Mouse (Mus musculus) embryonic fibroblast, embryonic 13.5 days (primary cell): ENCODE measurements at regions not wholly inside any gene's neighbourhood (a gene's known extent, or its start where the extent isn't known, plus 50 kb on each side); places are given as distances from the start of the nearest gene placed in this dataset.

Experiments used
- H3K27ac ChIP-seq: 2 replicates; pipeline ENCODE4 v1.5.1; 2012; ENCODE audit warnings: low read length, control low read depth, inconsistent platforms; ENCODE audit not compliant: insufficient read depth
- H3K4me1 ChIP-seq: 2 replicates; pipeline ENCODE4 v1.6.1; 2011; ENCODE audit warnings: low read length; ENCODE audit not compliant: control insufficient read depth, insufficient read depth
- H3K4me3 ChIP-seq: 2 replicates; pipeline ENCODE4 v1.5.1; 2011; ENCODE audit warnings: mild to moderate bottlenecking, control low read depth, low read length; ENCODE audit not compliant: insufficient read depth
- CTCF ChIP-seq: IDR thresholded peaks from 2 replicates; pipeline ENCODE4 v1.5.1; 2011; ENCODE audit warnings: mild to moderate bottlenecking, control low read depth, low read length, moderate library complexity, borderline replicate concordance; ENCODE audit not compliant: insufficient read depth
- POLR2A ChIP-seq: IDR thresholded peaks from 2 replicates; pipeline ENCODE4 v1.6.1; 2011; ENCODE audit warnings: low read depth, mild to moderate bottlenecking, control low read depth, low read length, moderate library complexity

DNA sequence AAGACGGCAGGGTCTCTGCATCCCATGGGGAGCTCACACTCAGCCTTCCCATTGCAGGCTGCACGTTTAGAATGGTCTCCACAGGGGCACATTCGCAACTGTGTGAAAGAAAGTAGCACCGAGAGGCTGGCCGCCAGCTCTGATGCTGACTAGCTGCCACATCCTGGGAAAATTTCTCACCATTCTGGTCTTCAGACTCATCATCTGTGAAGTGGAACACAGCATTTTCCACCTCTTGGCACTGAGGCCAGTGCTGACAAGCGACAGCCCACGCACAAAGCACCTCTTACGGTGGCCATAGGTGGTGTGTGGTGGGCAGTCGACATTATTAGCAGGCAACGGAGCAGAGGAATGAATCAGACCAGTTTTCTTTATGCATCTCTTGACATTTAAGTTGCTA lies 74.0 kb upstream of the Hdac4 start:
- Histone ChIP-seq H3K4me3 (no peak overlapping the region), H3K4me1 (peaks cover 6% of the 10 kb centered on the region; the same call in 1 of the 2 replicates), H3K27ac (no peak overlapping the region)
- TF ChIP-seq CTCF (no peak), POLR2A (no peak)

DNA sequence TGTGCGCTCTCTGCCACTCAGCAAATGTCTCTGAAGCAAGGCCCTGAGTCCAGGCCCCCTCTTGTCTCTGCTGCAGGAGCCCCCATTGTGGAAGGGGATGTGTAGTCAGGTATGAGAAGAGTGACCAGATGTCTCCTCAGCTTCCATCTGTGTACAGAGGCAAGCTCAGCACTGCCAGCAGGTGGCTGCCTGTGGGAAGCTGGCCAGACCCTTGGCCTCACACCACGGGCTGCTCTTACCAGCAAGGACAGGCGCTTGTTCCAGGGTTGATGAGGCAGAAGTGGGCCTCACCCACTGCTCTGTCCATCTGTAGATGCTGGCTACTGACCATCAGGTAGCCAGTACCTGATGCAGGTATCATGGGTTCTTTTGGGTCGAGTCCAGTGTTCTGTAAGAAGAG lies 69.4 kb upstream of the Hdac4 start:
- TF ChIP-seq CTCF (no peak), POLR2A (no peak)
- H3K4me1 ChIP-seq = 0 out of 2 replicates have a peak, but pooled peaks cover under 1% of the 10 kb centered on the region
- H3K27ac ChIP-seq = no peak overlapping the region
- H3K4me3 ChIP-seq = no peak overlapping the region

DNA sequence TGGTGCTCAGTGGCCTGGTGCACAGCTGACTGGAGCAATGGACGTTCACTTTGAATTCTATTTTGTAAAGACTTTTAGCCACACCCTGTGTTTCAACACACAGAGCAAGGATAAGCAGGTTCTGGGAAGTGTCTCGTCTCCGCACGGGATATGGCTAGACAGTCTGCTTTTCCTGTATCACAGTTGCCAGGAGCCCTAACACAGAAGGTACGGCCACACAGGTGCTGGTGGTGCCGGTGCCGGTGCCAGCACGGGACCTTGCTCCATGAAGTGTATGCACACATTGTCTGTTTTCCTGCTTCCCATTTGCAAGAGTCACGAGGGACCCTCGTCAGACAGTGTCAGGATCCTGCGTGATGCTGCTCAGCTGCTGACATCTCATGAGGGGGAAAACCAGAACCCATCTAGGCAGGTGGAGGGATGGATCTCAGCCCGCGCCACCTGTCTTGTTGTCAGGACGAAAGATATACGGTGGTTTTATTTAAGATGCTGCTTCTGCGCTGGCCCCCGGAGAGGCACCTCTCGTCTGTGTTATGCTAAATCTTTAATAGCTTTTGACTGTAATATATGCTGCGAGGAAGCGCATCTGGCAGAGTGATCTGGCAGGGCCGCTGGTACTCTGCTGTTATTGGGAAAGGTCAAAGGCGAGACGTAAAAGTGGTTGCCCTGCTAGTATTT lies 64.4 kb upstream of the Hdac4 start:
- Histone ChIP-seq H3K4me3 (no peak overlapping the region), H3K4me1 (no peaks in the 10 kb centered on the region)
- TF ChIP-seq CTCF (no peak), POLR2A (no peak)

DNA sequence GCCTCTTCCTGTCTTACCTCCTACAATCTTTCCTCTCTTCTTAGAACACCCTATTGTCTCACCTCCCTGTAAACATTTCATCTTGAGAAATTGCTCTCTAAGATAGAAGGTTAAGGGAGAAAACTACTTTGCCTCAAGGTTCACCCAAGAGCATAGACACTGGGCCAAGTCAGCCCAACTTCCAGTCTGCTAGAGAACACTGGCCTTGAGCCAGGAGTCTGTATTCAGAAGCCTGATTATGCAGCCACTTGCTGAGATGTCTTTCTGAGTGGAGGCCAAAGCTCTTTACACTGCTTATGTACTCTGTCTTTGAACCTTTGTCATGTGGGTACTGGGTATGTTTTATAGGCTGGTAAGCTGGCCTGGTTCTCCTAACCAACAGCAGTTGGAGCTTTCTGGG lies 62.5 kb upstream of the Hdac4 start:
- Histone ChIP-seq H3K4me1 (no peaks in the 10 kb centered on the region), H3K27ac (no peak overlapping the region), H3K4me3 (no peak overlapping the region)
- TF ChIP-seq CTCF (no peak), POLR2A (no peak)

More for the DNA sequence above, 64.4 kb upstream of the Hdac4 start:
- no peak overlapping the region for H3K27ac ChIP-seq

DNA sequence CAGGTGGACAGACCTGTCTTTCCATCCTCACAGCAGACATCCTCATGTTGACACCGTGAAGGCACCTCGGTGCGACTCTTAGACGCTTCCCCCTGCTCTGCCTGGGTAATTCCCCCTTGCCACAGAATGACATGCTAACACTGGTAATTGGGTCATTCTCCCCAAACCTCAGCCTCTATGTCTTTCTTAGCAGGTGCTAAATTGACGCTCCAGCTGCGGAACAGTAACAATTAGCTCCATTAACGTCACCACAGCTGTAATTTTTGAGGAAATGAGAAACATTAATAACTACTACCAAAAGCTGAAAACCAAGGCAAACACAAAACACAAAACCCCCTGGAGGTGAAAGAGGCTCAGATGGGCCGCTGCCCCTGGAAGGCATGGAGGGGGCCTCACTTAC lies 57.6 kb upstream of the Hdac4 start:
- TF ChIP-seq POLR2A = no peak
- TF ChIP-seq CTCF = no peak
- Histone ChIP-seq H3K4me3 (no peak overlapping the region), H3K27ac (no peak overlapping the region), H3K4me1 (peaks cover 3% of the 10 kb centered on the region; the same call in 1 of the 2 replicates)

DNA sequence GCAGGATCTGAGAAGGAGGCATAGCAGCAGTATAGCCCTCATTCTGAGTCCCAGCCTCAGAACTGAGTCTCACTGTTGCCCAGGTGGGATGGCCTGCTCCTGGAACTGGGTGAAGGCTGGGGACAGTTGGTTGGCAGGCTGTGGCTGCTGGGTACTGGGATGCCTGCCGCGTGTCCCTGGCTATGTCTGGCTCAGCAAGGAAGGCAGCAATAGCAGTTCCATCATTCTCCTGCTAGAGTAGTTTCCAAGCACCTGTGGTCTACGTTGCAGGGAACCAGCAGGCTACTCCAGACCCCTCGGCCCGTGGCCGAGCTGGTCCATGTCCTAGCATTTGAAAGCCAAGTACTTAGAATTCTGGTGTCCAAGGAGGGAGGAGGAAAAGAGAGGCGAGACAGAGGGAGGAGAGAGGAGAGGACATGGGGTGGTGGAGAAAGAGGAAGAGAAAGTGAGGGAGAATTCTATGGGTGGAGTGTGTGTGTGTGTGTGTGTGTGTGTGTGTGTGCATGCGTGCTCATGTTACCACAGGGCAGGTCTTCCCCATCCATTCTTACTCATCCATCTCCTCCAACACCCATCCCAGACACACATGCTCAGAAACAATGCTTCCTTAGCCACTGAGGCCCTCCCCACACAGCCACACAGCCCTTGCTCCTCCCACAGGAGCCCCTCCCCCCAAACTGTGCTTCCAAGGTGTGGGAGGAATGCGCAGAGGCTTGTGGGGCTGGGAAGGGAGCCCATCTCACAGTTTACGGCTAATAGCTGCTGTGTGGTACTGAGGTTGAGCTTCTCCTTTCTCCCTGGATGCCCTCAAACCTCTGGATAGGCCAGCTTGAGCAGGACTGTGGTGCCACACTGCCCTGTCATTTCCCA lies 55.3 kb upstream of the Hdac4 start:
- Histone ChIP-seq H3K27ac (no peak overlapping the region), H3K4me3 (no peak overlapping the region), H3K4me1 (peaks cover 3% of the 10 kb centered on the region; the same call in 1 of the 2 replicates)
- no peak for TF ChIP-seq POLR2A
